Mouse (Mus musculus): ENCODE data around the gene Pim3. TPM values are rescaled to one million over a fixed set of nuclear protein-coding genes. Genes with fewer than 3 reads are reported as not detected.

The Pim3 gene
- total RNA-seq, 2 experiments from 2014 or later = 11.0 to 14.3 TPM

- peak; percentile 77 for ATAC-seq (replicated peaks; ENCODE audit: poor library complexity)
Observed at GRCm38 (mm10) chr15:88837199-88837932, 24.6 kb upstream of the Pim3 start.

- no peak for ATAC-seq (replicated peaks; ENCODE audit: poor library complexity)
Observed at GRCm38 (mm10) chr15:88837977-88838376, 24.0 kb upstream of the Pim3 start.

- ATAC-seq (replicated peaks; ENCODE audit: poor library complexity) = no peak
Observed at GRCm38 (mm10) chr15:88839271-88839670, 22.7 kb upstream of the Pim3 start.

- ATAC-seq (replicated peaks; ENCODE audit: poor library complexity) = no peak
Observed at GRCm38 (mm10) chr15:88840126-88840525, 21.9 kb upstream of the Pim3 start.

GRCm38 (mm10) chr15:88841160-88841559 lies 20.8 kb upstream of the Pim3 start:
- no peak for ATAC-seq (replicated peaks; ENCODE audit: poor library complexity)

- ATAC-seq (replicated peaks; ENCODE audit: poor library complexity) = no peak
Observed at GRCm38 (mm10) chr15:88841580-88842299, 20.2 kb upstream of the Pim3 start.

GRCm38 (mm10) chr15:88842300-88842673 lies 19.7 kb upstream of the Pim3 start:
- ATAC-seq (replicated peaks; ENCODE audit: poor library complexity) = no peak

GRCm38 (mm10) chr15:88843486-88844097 lies 18.4 kb upstream of the Pim3 start:
- 0 out of 2 replicates have a peak, but pooled peaks have one; percentile 18 for ATAC-seq (replicated peaks; ENCODE audit: poor library complexity)

- ATAC-seq (replicated peaks; ENCODE audit: poor library complexity) = no peak
Observed at GRCm38 (mm10) chr15:88844966-88845365, 17.0 kb upstream of the Pim3 start.

GRCm38 (mm10) chr15:88848661-88849060 lies 13.3 kb upstream of the Pim3 start:
- no peak for ATAC-seq (replicated peaks; ENCODE audit: poor library complexity)

GRCm38 (mm10) chr15:88849621-88850020 lies 12.4 kb upstream of the Pim3 start:
- no peak for ATAC-seq (replicated peaks; ENCODE audit: poor library complexity)

- ATAC-seq (replicated peaks; ENCODE audit: poor library complexity) = no peak
Observed at GRCm38 (mm10) chr15:88850146-88850826, 11.7 kb upstream of the Pim3 start.

GRCm38 (mm10) chr15:88851076-88851475 lies 10.9 kb upstream of the Pim3 start:
- ATAC-seq (replicated peaks; ENCODE audit: poor library complexity) = no peak

GRCm38 (mm10) chr15:88851507-88852149 lies 10.4 kb upstream of the Pim3 start:
- no peak for ATAC-seq (replicated peaks; ENCODE audit: poor library complexity)

- ATAC-seq (replicated peaks; ENCODE audit: poor library complexity) = no peak
Observed at GRCm38 (mm10) chr15:88853106-88853505, 8.9 kb upstream of the Pim3 start.

- ATAC-seq (replicated peaks; ENCODE audit: poor library complexity) = no peak
Observed at GRCm38 (mm10) chr15:88854119-88854968, 7.6 kb upstream of the Pim3 start.

GRCm38 (mm10) chr15:88854969-88855830 lies 6.8 kb upstream of the Pim3 start:
- ATAC-seq (replicated peaks; ENCODE audit: poor library complexity) = peak; percentile 85

- ATAC-seq (replicated peaks; ENCODE audit: poor library complexity) = no peak
Observed at GRCm38 (mm10) chr15:88855896-88856417, 6.0 kb upstream of the Pim3 start.

GRCm38 (mm10) chr15:88856613-88857012 lies 5.4 kb upstream of the Pim3 start:
- no peak for ATAC-seq (replicated peaks; ENCODE audit: poor library complexity)

Measured in megakaryocyte progenitor cell, adult 5-6 weeks (primary cell).